Mouse (Mus musculus): ENCODE measurements around the gene Usp12. TPM values are rescaled to one million over a fixed set of nuclear protein-coding genes. Genes with fewer than 3 reads are reported as not detected.
A peak's percentile ranks its signal among the peaks of the same experiment; 100 is the strongest.
"Not testable (repeated sequence)": the region's sequence is repeated elsewhere in the genome, so short reads cannot be mapped to it uniquely, and the experiment has no call there.

Usp12 gene
- total RNA-seq, 2 experiments from 2014 or later = 49.0 to 53.9 TPM

DNA sequence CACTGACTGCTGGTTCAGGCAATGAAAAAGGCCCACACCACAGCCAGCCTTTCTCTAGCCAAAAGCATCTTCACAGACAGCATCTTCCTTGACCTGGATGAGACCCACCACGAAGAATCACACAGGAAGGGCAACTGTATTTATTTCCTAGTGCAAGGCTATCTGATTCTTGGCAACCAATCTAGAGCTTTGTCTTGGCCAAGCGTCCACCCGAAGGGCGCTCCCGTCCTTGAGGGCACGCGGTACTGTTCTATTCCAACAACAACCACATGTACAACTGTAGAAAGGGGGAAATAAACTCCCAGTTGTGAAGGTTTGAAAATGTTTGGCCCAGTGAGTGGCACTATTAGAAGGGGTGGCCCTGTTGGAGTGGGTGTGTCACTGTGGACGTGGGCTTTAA is 41.6 kb downstream of the Usp12 start:
- intact Hi-C loops (cut with DNase I) = no loop called here
- no peak for DNase-seq

DNA sequence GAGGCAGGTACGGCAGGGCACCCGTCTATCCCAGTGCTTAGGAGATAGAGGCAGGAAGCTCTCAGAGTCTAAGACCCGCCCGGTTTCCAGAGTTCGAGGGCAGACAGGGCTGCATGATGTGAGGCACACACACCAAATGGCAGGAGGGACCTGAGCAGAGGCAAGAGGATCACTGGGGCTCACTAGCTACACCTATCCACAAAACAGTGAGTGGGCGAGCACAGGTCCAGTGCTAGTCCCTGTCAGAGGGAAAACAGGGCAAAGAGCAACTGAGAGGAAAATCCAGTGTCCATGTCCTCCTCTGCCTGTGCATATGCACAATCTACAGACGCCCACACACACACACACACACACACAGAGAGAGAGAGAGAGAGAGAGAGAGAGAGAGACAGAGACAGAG is 43.8 kb downstream of the Usp12 start:
- intact Hi-C loops (cut with DNase I) = no loop called here
- no peak for DNase-seq

DNA sequence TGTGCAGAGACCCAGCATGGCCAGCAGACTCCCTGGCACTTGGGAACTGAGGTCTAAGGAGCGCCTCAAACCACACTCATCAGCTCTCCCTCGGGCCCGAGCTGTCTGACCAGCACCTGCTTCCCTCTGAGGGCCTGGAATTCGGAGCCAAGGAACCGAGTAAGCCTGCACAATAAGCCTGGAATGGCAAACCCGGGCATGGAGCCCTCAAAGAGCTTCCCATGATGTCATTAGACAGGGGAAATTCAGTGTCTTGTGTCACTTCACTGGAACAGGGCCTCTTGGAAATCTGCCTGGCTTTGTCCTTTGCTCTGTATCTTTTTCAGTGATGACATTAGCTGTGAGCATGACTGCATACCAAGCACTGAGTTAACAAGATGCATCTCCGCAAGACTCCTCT is 44.5 kb downstream of the Usp12 start:
- intact Hi-C loops (cut with DNase I) = no loop called here
- peak; percentile 26 for DNase-seq

DNA sequence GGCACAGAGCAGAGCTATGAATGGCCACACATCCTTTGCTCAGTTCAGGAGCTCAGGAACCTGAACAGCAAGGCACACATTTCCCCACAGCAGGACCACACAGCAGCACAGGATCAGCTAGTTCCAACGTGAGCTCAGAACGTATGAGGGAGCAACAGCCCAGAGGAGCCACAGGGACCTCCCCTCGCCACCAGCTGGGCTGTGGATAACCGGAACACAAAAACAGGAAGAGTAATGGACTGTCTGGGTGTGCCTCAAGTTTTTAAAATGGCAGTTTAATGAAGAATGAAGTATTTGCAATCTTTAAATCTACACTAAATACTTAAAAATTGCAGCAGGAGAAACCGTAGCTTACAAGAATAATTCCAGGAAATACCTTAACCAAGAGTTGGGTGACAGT is 44.9 kb downstream of the Usp12 start:
- DNase-seq = no peak
- intact Hi-C loops (cut with DNase I) = no loop called here

DNA sequence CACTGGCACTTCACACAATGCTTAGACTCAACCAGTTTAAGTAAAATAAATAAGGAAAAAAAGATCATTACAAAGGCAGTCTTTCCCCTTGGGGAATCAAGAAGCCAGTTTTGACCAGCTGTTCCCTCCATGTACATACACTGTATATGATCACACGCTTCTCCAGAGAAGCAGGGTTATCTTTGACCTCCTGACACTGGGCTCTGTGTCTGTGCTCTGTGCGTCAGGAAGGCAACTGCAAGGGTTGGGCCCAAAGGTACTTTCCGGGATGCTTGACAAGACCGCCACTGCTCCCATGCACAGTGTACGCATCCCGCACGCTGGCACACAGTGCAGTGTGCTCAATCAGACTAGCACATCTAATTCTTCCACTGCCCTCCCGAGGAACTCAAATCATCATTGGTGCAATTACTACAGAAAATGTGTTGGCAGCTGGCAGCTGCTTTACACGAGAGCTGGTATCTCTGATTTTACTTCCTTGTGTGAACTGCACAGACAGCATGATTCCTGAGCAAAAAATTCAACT is 57.8 kb downstream of the Usp12 start:
- intact Hi-C loops (cut with DNase I) = no loop called here
- DNase-seq = no peak

DNA sequence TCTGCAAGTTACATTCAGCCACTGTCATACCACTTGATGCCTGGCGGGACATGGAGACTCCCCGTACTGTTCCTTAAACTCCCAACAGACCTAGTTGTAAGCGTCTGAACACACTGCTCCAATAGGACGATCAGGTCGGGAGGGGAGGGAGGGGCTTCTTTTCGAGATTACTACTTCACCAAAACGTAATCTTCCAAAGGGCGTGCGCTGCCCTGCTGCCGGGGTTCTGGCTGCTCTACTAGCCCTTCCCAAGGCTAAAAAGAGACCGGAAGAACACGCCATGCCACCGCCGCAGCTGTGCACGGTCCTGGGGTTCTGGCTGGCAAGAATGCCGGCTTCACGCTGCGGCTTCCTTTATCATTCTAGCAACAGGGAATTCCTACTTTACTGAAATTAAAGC is 58.5 kb downstream of the Usp12 start:
- intact Hi-C loops (cut with DNase I) = no loop called here
- DNase-seq = no peak

DNA sequence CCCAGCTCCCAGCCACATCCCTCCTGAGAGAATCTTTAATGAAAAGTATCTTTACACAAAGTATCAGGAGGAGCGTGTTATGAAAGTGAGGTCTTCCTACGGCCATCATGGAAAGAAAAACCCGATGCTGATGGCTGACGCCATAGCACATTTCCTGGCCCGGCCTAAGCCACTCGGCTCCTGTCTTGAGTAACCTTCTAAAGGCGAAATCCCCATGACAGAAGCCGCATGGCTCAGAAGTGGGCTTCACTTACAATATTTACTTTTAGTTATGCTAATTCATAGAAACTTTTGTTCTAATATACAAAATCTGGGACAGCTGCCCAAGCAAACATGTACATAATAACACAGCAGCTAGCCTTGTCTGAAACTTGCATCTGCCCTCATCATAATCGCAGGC is 59.8 kb downstream of the Usp12 start:
- intact Hi-C loops (cut with DNase I); DNase-seq: not testable (repeated sequence)

DNA sequence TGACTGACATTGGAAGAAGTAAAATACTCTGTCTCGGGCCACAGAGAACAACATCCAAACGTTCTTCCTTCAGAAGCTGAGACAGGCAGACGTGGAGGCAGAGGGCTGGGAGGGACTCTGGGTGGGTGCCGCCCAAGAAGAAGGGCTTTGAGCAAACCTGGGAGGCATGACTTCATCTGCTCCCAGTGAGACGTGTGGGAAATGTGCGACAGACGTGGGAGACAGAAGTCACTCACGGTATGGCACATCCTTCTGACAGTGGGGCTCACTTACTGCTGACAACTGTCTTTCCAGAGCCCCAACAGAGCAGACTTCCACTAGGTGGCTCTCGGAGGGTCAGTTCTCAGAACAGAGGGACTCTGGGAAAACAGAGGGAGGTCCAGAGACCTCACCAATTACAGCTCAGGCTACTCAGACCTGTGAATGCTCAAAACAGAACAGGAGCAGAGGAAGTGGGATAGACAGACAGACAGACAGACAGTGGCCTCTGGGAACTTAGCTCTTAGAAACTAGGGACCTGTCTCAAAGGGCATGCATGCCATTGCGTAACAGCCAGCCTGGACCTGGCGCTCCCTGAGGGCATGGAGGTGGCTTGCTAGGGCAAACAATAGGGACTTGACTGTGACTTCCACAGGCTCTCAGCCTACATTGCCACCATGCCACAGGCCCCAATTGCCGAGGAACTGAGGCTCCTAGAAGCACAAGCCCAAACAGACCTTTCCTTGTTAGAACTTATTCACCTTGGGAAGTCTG is 60.7 kb downstream of the Usp12 start:
- intact Hi-C loops (cut with DNase I) = no loop called here
- DNase-seq = no peak

DNA sequence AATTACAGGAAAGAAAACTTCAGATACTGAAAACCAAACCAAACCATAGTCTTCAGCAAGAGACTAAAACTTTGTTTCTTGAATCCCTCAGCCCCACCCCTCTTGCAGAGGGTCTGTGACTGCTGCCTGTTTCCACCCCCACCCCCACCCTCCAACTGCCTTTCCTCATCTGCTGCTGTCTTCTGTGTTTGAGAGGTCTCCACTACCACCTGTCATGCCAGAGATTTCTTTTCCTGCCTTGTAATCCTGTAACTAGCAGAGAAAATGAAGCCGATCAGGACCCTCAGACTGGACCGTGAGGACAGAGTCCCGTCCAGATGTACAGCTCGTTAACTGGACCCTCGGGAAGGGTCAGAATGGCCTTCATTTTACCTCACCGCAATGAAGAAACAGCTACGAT is 61.4 kb downstream of the Usp12 start:
- intact Hi-C loops (cut with DNase I) = no loop called here
- no peak for DNase-seq

DNA sequence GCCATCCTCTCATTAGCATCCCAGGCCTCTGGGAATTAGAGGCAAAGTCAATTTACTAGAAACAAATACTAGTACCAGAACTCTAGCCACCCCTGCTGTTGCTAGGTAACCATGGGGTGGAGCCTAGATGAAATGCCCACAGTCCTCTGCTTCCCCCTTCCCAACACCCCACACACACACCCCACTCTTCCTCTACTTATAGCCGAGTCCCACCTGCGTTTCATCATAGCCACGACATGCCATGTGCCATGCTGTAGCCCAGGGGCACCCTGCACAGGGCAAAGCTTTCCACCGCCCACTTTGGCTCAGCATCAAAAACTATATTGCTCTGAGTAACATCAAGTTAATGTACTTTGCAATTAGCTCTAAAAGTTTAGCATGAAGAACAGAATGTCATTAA is 67.8 kb downstream of the Usp12 start:
- intact Hi-C loops (cut with DNase I) = no loop called here
- DNase-seq = no peak

DNA sequence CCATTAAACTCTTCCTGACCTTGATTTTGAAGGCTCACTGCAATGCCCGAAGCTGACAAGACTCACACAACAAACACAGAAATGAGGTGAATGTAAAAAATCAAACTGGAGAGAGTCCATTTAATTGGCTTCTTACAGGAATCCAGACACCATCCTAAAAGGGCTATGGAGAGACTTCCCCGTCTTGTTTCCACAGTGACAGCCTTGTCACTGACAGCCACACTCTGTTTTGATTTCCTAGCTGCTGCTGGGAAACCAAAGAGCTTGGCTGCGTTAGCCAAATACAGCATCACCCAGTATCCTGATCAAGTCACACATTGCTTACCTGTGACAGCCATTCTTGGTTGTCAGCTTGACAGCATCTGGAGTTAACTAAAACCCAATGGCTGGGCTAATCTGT is 69.8 kb downstream of the Usp12 start:
- no peak for DNase-seq
- intact Hi-C loops (cut with DNase I) = no loop called here

DNA sequence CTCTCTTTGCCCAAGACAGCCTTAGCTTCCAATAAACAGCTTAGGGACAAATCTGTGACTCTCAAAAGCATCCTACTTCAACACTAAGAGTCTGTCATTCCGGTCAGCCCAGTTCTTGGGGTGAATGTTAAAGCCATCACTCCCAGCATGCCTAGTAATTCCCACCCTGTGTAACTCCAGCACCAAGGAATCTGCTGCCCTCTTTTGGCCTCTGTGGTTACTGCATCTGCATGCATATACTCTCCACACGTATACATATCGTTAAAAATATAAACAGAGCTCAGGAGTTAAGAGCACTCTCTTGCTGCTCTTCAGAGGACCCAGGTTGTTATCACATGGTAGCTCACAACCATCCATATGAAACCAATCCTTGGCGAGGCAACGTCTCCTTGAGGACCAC is 71.4 kb downstream of the Usp12 start:
- intact Hi-C loops (cut with DNase I) = no loop called here
- DNase-seq = no peak

DNA sequence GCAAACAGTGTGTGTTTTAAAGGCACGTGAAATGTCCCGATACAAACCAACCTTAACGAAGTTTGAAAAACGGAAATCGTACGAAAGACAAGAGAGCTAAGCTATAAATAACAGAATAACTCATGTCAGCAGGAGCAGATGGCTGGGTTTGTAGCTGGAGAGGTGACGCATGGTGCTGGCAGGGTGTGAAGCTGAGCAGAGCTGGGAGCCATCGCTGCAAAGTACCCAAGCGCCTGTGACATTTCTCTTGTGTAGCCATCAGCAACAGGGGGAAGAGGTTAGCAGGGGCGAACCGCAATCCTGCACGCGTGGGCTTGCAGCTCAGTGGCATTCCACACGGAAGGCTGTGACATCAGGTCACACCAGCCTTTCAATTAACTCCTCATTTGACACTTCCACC is 72.6 kb downstream of the Usp12 start:
- peak; percentile 46 for DNase-seq
- intact Hi-C loops (cut with DNase I) = no loop called here

DNA sequence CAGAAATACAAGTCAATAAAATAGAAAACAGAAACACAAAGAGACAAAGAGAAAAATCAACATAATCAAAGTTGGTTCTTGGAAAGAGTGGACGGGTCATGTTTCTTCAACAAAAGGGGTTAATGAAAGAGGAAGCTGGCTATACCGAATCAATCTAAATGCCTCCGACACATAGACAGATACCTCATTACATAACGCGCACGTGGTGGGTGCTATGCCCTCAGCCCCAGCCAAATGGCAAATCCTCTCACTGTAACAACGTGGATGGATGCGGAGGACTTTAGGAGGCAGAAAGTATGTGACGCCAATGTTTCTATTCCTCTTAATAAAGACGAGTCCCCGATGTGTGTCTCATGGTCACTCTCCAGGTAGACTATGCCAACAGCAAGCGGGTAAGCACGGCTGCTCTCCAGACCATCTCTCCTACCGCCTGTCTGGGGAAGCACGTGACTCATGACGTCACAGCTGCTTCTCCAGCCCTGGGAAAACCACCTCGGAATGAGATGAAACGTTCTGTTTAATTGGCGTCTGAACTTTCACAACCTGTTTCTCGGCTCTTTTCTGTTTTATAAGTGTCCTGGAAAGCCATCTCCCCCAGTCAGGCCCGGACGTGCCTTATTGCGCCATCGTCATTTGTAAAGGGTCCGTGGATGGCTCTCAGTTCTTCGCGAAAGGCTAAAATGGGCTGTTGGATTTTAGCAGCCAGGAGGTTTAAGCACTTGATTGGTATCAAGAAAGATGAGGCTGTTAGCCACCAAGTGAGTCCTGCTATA is 75.0 kb downstream of the Usp12 start:
- DNase-seq = no peak
- intact Hi-C loops (cut with DNase I) = no loop called here

DNA sequence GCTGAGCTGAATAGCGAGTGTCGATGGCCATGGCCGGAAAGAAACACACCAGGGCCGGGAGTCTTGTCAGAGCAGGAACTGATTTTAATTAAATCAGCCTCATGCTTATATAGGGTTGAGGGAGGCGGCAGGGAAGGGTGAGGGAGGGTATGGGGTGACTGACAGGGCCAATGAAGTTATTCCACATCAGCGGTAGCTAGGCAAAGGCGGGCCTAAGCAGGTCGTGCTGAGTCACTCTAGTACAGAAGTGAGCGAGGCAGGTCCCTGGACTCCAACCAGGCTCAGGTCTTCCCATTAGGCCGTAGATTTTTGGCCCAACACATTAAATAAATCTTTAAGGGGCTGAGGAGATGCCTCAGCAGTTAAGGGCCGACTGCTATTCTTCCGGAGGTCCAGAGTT is 81.0 kb downstream of the Usp12 start:
- no peak for DNase-seq
- intact Hi-C loops (cut with DNase I) = no loop called here

DNA sequence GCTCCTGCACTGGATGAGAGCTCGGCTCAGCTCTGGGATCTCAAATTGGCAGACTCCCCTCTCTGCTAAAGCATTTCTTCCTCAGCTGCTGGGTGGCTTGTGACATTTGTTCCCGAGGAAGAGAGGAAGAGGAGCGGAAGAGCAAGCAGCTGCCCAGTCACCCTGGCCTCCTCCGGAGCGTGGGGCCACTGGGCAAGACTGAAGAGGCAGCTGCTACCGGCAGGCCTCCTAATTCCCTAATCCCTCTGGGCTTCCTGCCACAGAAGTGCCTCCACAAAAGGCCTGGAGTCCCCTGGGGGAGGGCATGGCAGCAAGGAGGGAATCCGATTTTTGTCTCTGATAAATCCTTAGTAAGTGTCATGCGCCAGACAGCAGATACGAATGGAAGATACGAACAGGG is 81.7 kb downstream of the Usp12 start:
- peak; percentile 91 for DNase-seq
- intact Hi-C loops (cut with DNase I) = no loop called here

DNA sequence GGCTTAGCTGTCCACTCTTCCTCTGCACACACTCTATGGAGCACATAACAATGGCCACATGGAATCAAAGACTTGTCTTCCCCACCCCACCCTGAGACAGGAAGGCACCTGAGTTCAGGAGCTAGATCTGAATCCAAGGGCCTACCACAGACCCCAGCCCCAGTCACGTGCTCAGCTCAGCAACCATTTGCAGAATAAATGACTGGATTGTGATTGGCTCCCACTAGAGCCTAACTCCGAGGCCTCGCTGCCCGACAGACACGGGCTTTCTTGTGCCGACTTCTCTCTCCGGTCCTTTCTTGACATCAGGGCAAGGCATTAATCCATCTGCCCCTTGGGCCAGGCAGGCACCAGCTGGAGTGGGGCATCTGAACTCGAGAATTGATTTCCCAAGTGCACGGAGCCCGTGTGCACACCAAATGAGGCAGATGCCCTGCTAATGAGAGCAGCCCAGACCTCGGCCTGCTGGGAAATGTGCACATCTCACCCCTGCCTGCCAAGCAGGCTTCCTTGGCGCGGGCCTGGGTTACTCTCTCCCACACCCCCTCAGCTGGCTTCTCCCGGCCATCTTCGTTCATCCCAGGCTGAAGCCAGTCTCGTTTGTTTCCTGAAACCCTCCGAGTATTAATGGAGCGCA is 82.4 kb downstream of the Usp12 start:
- intact Hi-C loops (cut with DNase I) = no loop called here
- peak; percentile 84 for DNase-seq

DNA sequence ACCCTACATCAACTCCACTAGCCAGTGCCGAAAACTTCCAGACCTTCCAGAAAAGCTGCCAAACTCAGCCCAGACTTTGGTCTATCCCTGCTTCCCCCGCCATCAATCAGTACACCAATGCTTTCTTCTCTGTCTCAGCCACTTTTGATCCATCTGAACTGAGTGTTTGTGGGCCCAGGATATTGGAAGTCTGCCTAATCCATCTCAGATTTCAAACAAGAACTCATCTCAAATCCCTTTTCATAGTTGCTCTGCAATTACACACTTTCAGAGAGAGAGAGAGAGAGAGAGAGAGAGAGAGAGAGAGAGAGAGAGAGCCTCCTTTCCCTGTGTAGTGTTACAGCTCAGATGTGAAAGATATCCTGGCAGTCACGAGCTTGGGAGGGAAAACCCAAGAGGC is 85.4 kb downstream of the Usp12 start:
- intact Hi-C loops (cut with DNase I) = no loop called here
- DNase-seq = no peak

DNA sequence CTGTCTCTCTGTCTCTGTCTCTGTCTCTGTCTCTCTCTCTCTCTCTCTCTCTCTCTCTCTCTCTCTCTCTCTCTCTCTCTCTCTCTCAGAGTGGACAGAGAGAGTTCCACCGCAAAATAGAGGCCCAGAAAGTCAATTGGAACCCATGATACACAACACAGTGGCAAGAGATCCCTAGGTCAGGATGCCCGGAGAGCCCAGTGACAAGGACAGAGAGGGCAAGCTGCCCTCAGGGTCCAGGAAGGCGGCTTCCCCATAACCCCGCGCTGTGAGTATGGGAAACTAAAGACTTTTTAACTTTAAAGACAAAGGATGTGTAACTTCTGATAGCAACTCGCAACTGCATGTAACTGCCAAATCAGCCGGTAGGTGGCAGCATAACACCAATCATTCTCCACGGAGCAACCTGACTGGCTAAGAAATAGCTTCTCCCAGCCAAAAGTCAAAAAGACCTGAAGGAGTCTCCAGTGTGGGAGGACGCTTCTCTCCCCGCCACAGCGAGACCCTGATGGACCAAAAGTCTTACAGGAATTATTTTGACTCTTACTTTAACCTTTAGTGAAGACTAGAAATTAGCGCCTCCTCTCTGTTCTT is 88.9 kb downstream of the Usp12 start:
- intact Hi-C loops (cut with DNase I) = loop anchor here (1.0 kb wide), 1 partner anchor 198 kb away; no protein-coding TSS in a partner anchor
- peak; percentile 82 for DNase-seq

DNA sequence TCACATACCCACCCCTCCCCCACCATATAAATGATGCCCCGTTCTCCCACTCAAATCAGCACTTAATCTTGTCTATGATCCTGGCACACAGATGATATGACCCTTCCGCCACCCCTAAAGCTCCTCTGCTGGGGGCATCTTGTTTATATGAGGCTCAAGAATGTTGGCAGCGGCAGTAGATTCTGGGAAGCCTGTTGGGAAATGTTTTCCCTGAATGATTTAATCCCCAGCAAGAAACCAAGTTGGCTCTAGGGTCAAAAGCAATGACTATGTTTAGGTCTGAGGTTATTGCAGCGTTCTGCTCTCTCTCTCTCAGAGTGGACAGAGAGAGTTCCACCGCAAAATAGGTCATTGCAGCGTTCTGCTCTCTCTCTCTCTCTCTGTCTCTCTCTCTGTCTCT is 89.4 kb downstream of the Usp12 start:
- intact Hi-C loops (cut with DNase I) = no loop called here
- no peak for DNase-seq

DNA sequence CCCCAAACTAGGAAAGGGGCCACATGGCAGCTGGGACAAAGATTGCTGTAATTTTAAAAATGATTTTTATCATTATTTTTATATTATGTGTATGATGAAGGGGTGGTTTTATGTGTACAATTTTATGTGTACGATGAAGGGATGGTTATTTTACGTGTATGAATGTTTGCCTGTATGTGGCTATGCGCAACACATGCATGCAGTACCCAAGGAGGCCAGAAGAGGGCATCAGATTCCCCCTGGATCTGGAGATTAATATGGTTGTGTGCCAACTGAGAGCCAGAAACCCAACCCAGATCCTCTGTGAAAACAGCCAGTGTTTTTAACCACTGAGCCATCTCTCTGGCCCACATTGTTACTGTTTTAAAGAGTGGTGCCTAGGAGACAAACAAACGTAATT is 90.6 kb downstream of the Usp12 start:
- DNase-seq = no peak
- intact Hi-C loops (cut with DNase I) = no loop called here

All from left cerebral cortex, postnatal 4 days (tissue).